Mouse (Mus musculus) myocyte (in vitro differentiated cells): ENCODE results near the gene Pou3f1.

Experiments
- CEBPB ChIP-seq: IDR thresholded peaks from 2 replicates; pipeline ENCODE4 v1.6.1; 2011; ENCODE audit warnings: mild to moderate bottlenecking, moderate library complexity; ENCODE audit not compliant: poor library complexity, insufficient read depth, severe bottlenecking
- E2F4 ChIP-seq: IDR thresholded peaks from one replicate; pipeline ENCODE4 v1.6.1; 2011; ENCODE audit warnings: mild to moderate bottlenecking, control low read depth, moderate library complexity; ENCODE audit not compliant: insufficient read depth
- MAX ChIP-seq: IDR thresholded peaks from one replicate; pipeline ENCODE4 v1.6.1; 2011; ENCODE audit warnings: low read depth, mild to moderate bottlenecking, control low read depth
- MYOD1 ChIP-seq, 3 experiments: IDR thresholded peaks; one replicate each; pipeline ENCODE4 v1.6.1; 2011; ENCODE audit warnings: control low read depth in 2 of 3, low read depth in 2 of 3, mild to moderate bottlenecking in 2 of 3, moderate library complexity in 1 of 3; ENCODE audit not compliant: insufficient read length in 2 of 3, control insufficient read depth in 1 of 3
- MYOG ChIP-seq, 3 experiments: IDR thresholded peaks; one replicate each; pipeline ENCODE4 v1.6.1; 2011; ENCODE audit warnings: control low read depth in 2 of 3, low read depth in 2 of 3, mild to moderate bottlenecking in 2 of 3; ENCODE audit not compliant: insufficient read length in 2 of 3, control insufficient read depth in 1 of 3, insufficient read depth in 1 of 3
- POLR2A ChIP-seq: IDR thresholded peaks from one replicate; pipeline ENCODE4 v1.6.1; 2011; ENCODE audit warnings: low read depth, mild to moderate bottlenecking, control low read depth, moderate library complexity; ENCODE audit not compliant: insufficient read length
- POLR2AphosphoS2 ChIP-seq: IDR thresholded peaks from one replicate; pipeline ENCODE4 v1.6.1; 2011; ENCODE audit warnings: low read depth, control low read depth; ENCODE audit not compliant: insufficient read length
- TCF12 ChIP-seq: IDR thresholded peaks from one replicate; pipeline ENCODE4 v1.6.1; 2011; ENCODE audit warnings: mild to moderate bottlenecking, control low read depth; ENCODE audit not compliant: poor library complexity, insufficient read depth, severe bottlenecking

GRCm38 (mm10) chr4:124703406-124703805 lies 46.8 kb downstream of the Pou3f1 start:
- peak; percentile 73 for TF ChIP-seq POLR2A
- peak; percentile 76 for TF ChIP-seq POLR2AphosphoS2
- no peak for TF ChIP-seq TCF12
- TF ChIP-seq MYOD1 (IDR thresholded peaks at IDR 0.05; ENCODE audit: control insufficient read depth in 1 of 3, insufficient read length in 2 of 3, low read depth in 2 of 3), result peak in 2 of 3 experiments; percentile 13 to 84
- peak; percentile 7 to 83 (median 15) for TF ChIP-seq MYOG (IDR thresholded peaks at IDR 0.05; ENCODE audit: control insufficient read depth in 1 of 3, insufficient read depth in 1 of 3, insufficient read length in 2 of 3, low read depth in 2 of 3)
- TF ChIP-seq MAX, result peak; percentile 36
- TF ChIP-seq E2F4, result no peak
- TF ChIP-seq CEBPB, result no peak
